Mouse (Mus musculus): ENCODE measurements around the gene Defb35. TPM values are rescaled to one million over a fixed set of nuclear protein-coding genes. Genes with fewer than 3 reads are reported as not detected.

Gene Defb35
- total RNA-seq, 1 experiment, result not detected

DNA sequence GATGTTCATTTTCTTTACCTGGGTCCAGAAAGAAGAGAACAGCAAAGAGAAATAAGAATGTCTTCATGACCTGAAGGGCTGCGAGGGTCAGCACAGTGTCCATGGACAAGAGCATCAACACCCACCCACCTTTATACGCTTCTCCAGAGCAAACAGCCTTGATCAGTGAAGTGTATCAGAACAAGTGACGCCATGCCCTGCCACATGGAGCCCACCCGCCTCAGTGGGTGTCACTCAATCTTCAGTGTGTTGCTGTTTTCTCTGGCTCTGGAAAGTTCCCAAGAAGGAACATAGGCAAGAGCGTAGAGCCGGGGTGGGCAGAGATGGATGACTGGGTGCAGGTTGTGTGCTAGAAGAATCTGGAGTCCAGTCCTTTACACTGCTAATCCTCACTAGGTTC is 5.5 kb upstream of the Defb35 start, which contains the start of gene Defb15:
TSS of gene Defb15 (minus strand) at position 101 of the 400 bp plus-strand sequence.
- in situ Hi-C loops (cut with MboI; ENCODE audit: low sequenced_read_pairs in 2 of 2, unreplicated experiment in 2 of 2), result no loop called here
- no peak for DNase-seq (ENCODE audit: low read depth, low spot score)
- no peak for TF ChIP-seq MAFK (IDR thresholded peaks at IDR 0.05; ENCODE audit: insufficient read depth, low read depth, low read length)
- no peak for TF ChIP-seq ZC3H11A (IDR thresholded peaks at IDR 0.05; ENCODE audit: borderline replicate concordance, low read depth, low read length)
- no peak for TF ChIP-seq HCFC1 (IDR thresholded peaks at IDR 0.05; ENCODE audit: borderline replicate concordance, insufficient read depth, low read length)
- no peak for TF ChIP-seq CHD2 (IDR thresholded peaks at IDR 0.05; ENCODE audit: low read depth, low read length)
- TF ChIP-seq ZNF384 (IDR thresholded peaks at IDR 0.05; ENCODE audit: low read depth, low read length), result no peak
- no peak within 1 kb of the TSS for H3K27ac ChIP-seq (ENCODE audit: insufficient read depth, low read depth, low read length, poor library complexity, severe bottlenecking)
- H3K4me3 ChIP-seq (ENCODE audit: insufficient read depth in 1 of 2, low read depth in 1 of 2, low read length in 2 of 2, poor library complexity in 1 of 2, severe bottlenecking in 1 of 2), result no peak within 1 kb of the TSS
- H3K36me3 ChIP-seq (ENCODE audit: control insufficient read depth, insufficient read depth, low read length, poor library complexity, severe bottlenecking), result no peaks in the 10 kb centered on the region
- no peaks in the 10 kb centered on the region for H3K9me3 ChIP-seq (ENCODE audit: control insufficient read depth, insufficient read depth, low read depth, low read length)
- H3K9ac ChIP-seq (ENCODE audit: insufficient read depth, low read depth, low read length, poor library complexity, severe bottlenecking), result no peak within 1 kb of the TSS
- no peaks in the 10 kb centered on the region for H3K4me1 ChIP-seq (ENCODE audit: control insufficient read depth in 2 of 2, insufficient read depth in 2 of 2, low read length in 2 of 2, poor library complexity in 1 of 2)

DNA sequence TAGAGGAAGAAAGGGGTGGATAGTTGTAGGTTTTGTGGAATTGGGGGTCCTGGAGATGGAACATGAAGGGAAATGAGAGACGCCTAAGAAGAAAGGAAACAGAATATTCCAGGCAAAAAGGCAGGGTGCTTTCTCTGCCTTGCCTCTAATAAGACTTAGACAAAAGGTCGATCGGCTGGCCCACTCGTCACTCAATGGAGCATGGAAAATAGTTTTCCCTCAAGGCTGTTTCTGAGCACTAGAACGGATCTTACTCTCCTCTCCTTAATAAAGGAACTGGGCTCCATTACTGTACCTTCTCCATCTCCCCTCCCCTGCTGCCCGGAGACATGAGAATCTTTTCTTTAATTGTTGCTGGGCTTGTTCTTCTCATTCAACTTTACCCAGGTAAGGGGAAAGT is 8.3 kb downstream of the Defb35 start, which contains the start of gene Defb13:
TSS of gene Defb13 (plus strand) at position 301 of the 400 bp plus-strand sequence.
- TF ChIP-seq ZC3H11A (IDR thresholded peaks at IDR 0.05; ENCODE audit: borderline replicate concordance, low read depth, low read length) (no peak), HCFC1 (IDR thresholded peaks at IDR 0.05; ENCODE audit: borderline replicate concordance, insufficient read depth, low read length) (no peak), MAFK (IDR thresholded peaks at IDR 0.05; ENCODE audit: insufficient read depth, low read depth, low read length) (no peak), ZNF384 (IDR thresholded peaks at IDR 0.05; ENCODE audit: low read depth, low read length) (no peak), CHD2 (IDR thresholded peaks at IDR 0.05; ENCODE audit: low read depth, low read length) (no peak)
- Histone ChIP-seq H3K9me3 (ENCODE audit: control insufficient read depth, insufficient read depth, low read depth, low read length) (no peaks in the 10 kb centered on the region), H3K4me3 (ENCODE audit: insufficient read depth in 1 of 2, low read depth in 1 of 2, low read length in 2 of 2, poor library complexity in 1 of 2, severe bottlenecking in 1 of 2) (no peak within 1 kb of the TSS), H3K27ac (ENCODE audit: insufficient read depth, low read depth, low read length, poor library complexity, severe bottlenecking) (no peak within 1 kb of the TSS), H3K4me1 (ENCODE audit: control insufficient read depth in 2 of 2, insufficient read depth in 2 of 2, low read length in 2 of 2, poor library complexity in 1 of 2) (no peaks in the 10 kb centered on the region), H3K36me3 (ENCODE audit: control insufficient read depth, insufficient read depth, low read length, poor library complexity, severe bottlenecking) (no peaks in the 10 kb centered on the region), H3K9ac (ENCODE audit: insufficient read depth, low read depth, low read length, poor library complexity, severe bottlenecking) (no peak within 1 kb of the TSS)
- DNase-seq (ENCODE audit: low read depth, low spot score), result no peak
- in situ Hi-C loops (cut with MboI; ENCODE audit: low sequenced_read_pairs in 2 of 2, unreplicated experiment in 2 of 2), result no loop called here

DNA sequence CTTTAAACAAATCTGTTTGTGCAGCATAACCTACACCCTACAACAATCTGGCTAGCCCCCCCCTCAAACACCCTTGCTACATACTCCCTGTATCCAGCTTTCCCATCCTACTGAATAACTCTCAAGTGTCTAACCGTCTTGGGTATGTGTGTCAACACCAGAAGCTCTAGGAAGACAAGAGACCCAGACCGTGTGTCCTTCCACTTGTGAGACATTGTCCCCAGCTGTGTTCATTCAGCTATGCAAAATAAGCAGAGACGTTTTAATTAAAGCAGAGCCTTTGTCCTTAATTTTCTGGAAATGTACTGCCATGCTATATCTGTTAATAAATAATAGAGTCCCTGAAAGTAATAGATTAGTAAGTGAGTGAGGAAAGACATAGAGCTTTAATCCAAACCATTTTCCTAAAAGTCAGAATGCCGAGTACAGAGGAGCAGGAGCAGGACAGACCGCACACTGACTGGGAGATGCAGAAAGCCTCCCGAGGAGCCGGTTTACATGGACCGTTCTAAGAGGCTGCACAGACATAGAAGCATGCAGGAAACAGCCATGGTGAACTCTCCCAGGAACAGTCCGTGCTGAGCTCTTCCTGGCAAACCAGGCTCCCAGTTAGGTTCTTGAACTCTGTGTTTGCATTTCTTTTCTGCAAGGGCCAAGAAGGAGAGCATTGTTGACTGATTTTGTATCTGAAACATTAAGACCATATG is 9.3 kb downstream of the Defb35 start:
- H3K9me3 ChIP-seq (ENCODE audit: control insufficient read depth, insufficient read depth, low read depth, low read length), result no peaks in the 10 kb centered on the region
- in situ Hi-C loops (cut with MboI; ENCODE audit: low sequenced_read_pairs in 2 of 2, unreplicated experiment in 2 of 2), result no loop called here
- H3K4me3 ChIP-seq (ENCODE audit: insufficient read depth in 1 of 2, low read depth in 1 of 2, low read length in 2 of 2, poor library complexity in 1 of 2, severe bottlenecking in 1 of 2), result no peak overlapping the region
- H3K4me1 ChIP-seq (ENCODE audit: control insufficient read depth in 2 of 2, insufficient read depth in 2 of 2, low read length in 2 of 2, poor library complexity in 1 of 2), result no peaks in the 10 kb centered on the region
- no peaks in the 10 kb centered on the region for H3K36me3 ChIP-seq (ENCODE audit: control insufficient read depth, insufficient read depth, low read length, poor library complexity, severe bottlenecking)
- no peak overlapping the region for H3K9ac ChIP-seq (ENCODE audit: insufficient read depth, low read depth, low read length, poor library complexity, severe bottlenecking)
- TF ChIP-seq ZC3H11A (IDR thresholded peaks at IDR 0.05; ENCODE audit: borderline replicate concordance, low read depth, low read length) (no peak), CHD2 (IDR thresholded peaks at IDR 0.05; ENCODE audit: low read depth, low read length) (no peak), MAFK (IDR thresholded peaks at IDR 0.05; ENCODE audit: insufficient read depth, low read depth, low read length) (no peak), ZNF384 (IDR thresholded peaks at IDR 0.05; ENCODE audit: low read depth, low read length) (no peak), HCFC1 (IDR thresholded peaks at IDR 0.05; ENCODE audit: borderline replicate concordance, insufficient read depth, low read length) (no peak)
- no peak overlapping the region for H3K27ac ChIP-seq (ENCODE audit: insufficient read depth, low read depth, low read length, poor library complexity, severe bottlenecking)
- DNase-seq (ENCODE audit: low read depth, low spot score), result no peak

DNA sequence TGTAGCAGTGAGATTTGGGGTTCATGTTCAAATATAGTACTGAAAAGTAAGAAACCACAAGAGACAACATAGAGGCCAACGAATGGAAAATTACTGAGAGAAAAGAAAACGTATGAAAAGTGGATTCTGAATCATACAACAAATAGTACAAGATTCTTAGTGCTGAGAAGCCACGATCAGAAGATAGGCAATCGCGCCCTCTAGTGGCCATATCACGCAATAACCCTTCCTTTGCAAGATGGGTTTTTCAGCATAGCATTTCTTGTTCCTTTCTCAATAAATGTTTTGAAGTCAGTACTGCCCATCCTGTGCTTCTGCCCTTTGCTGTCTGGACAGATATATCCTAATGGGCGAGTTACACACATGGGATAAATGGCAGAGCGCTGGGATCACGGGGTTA is 17.2 kb downstream of the Defb35 start:
- no peak overlapping the region for H3K4me3 ChIP-seq (ENCODE audit: insufficient read depth in 1 of 2, low read depth in 1 of 2, low read length in 2 of 2, poor library complexity in 1 of 2, severe bottlenecking in 1 of 2)
- no peaks in the 10 kb centered on the region for H3K36me3 ChIP-seq (ENCODE audit: control insufficient read depth, insufficient read depth, low read length, poor library complexity, severe bottlenecking)
- no peak for TF ChIP-seq ZNF384 (IDR thresholded peaks at IDR 0.05; ENCODE audit: low read depth, low read length)
- peak; percentile 72; the same call in 1 of the 2 replicates for TF ChIP-seq ZC3H11A (IDR thresholded peaks at IDR 0.05; ENCODE audit: borderline replicate concordance, low read depth, low read length)
- H3K9ac ChIP-seq (ENCODE audit: insufficient read depth, low read depth, low read length, poor library complexity, severe bottlenecking), result no peak overlapping the region
- peak; percentile 42 for DNase-seq (ENCODE audit: low read depth, low spot score)
- H3K27ac ChIP-seq (ENCODE audit: insufficient read depth, low read depth, low read length, poor library complexity, severe bottlenecking), result no peak overlapping the region
- no peaks in the 10 kb centered on the region for H3K9me3 ChIP-seq (ENCODE audit: control insufficient read depth, insufficient read depth, low read depth, low read length)
- in situ Hi-C loops (cut with MboI; ENCODE audit: low sequenced_read_pairs in 2 of 2, unreplicated experiment in 2 of 2), result loop anchor here in 1 of 2 experiments (10.0 kb wide), 1 partner anchor 201 kb away; no protein-coding TSS in a partner anchor
- no peaks in the 10 kb centered on the region for H3K4me1 ChIP-seq (ENCODE audit: control insufficient read depth in 2 of 2, insufficient read depth in 2 of 2, low read length in 2 of 2, poor library complexity in 1 of 2)

All from ES-E14 (cell line).